ENCODE assay signal across 13 mouse cellular contexts in the genomic region with DNA sequence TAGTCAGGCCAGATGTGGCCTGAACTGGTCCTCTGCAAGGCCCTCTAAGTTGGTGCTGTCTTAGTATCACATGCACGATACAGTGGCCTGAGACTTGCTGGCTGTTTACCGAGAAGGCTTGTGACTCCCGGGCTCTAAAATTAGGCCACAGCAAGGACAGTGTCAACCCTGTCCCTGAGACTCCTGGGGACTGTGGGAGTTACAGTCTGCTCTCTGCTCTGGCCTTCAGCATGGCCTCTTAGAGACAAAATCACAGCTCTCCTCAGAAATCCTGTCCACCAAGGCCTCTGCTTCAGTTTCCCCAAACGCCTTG. TPM values are rescaled to one million over a fixed set of nuclear protein-coding genes. Genes with fewer than 3 reads are reported as not detected.
A peak's percentile ranks its signal among the peaks of the same experiment; 100 is the strongest.
DNase-seq lines count a peak whose midpoint lies in the region; ATAC-seq lines count a peak whose summit lies in the region.
"Had no signal": no experiment of that assay in that cellular context is flagged by ENCODE, and none has a peak within 500 bp of the region (broad histone marks: within the 10 kb centered on the region; RNA-seq: fewer than 3 reads in every experiment).

No protein-coding gene starts in this region.

- H3K9ac ChIP-seq in lung, embryonic 15.5 days, result no peak overlapping the region
- 0 out of 2 replicates have a peak overlapping the region, but pooled peaks have one; percentile 38 for H3K9ac ChIP-seq in heart, embryonic 13.5 days
- H3K9ac ChIP-seq in midbrain, embryonic 15.5 days, result no peak overlapping the region
- H3K9ac ChIP-seq: neural tube, embryonic 12.5 days had no signal

- H3K36me3 ChIP-seq in lung, embryonic 15.5 days, result no peaks in the 10 kb centered on the region
- H3K36me3 ChIP-seq in embryonic facial prominence, embryonic 10.5 days (replicated peaks), result no peaks in the 10 kb centered on the region
- H3K36me3 ChIP-seq in heart, embryonic 13.5 days, result no peaks in the 10 kb centered on the region
- no peaks in the 10 kb centered on the region for H3K36me3 ChIP-seq in midbrain, embryonic 15.5 days (replicated peaks)
- H3K36me3 ChIP-seq: hindbrain, embryonic 10.5 days; neural tube, embryonic 12.5 days had no signal

- H3K4me3 ChIP-seq in lung, embryonic 15.5 days, result no peak overlapping the region
- no peak overlapping the region for H3K4me3 ChIP-seq in embryonic facial prominence, embryonic 10.5 days
- H3K4me3 ChIP-seq in heart, embryonic 13.5 days, result no peak overlapping the region
- H3K4me3 ChIP-seq in midbrain, embryonic 15.5 days, result no peak overlapping the region
- H3K4me3 ChIP-seq: hindbrain, embryonic 10.5 days; neural tube, embryonic 12.5 days had no signal

- no peak for DNase-seq in lung, adult 18-20 months
- DNase-seq in embryonic facial prominence, embryonic 10.5 days (ENCODE audit: low spot score), result no peak
- DNase-seq in embryo, embryonic 9.5 days (ENCODE audit: extremely low spot score), result no peak
- no peak for DNase-seq in urinary bladder, postnatal 36 days (ENCODE audit: low spot score in 2 of 2)
- DNase-seq: liver; midbrain, embryonic 14.5 days had no signal

- peaks cover 30% of the 10 kb centered on the region for H3K4me1 ChIP-seq in lung, embryonic 15.5 days
- H3K4me1 ChIP-seq in embryonic facial prominence, embryonic 10.5 days, result peaks cover 38% of the 10 kb centered on the region
- H3K4me1 ChIP-seq in heart, embryonic 13.5 days, result peaks cover 37% of the 10 kb centered on the region
- peaks cover 16% of the 10 kb centered on the region for H3K4me1 ChIP-seq in midbrain, embryonic 15.5 days

- H3K27me3 ChIP-seq in lung, embryonic 15.5 days, result peaks cover 21% of the 10 kb centered on the region
- H3K27me3 ChIP-seq in embryonic facial prominence, embryonic 10.5 days (replicated peaks; ENCODE audit: low read depth, poor library complexity, severe bottlenecking), result peaks cover 52% of the 10 kb centered on the region
- peaks cover 23% of the 10 kb centered on the region for H3K27me3 ChIP-seq in heart, embryonic 13.5 days (replicated peaks)
- H3K27me3 ChIP-seq in midbrain, embryonic 15.5 days (replicated peaks), result peaks cover 22% of the 10 kb centered on the region

- peak overlapping the region; percentile 69; the same call in 1 of the 2 replicates for H3K27ac ChIP-seq in lung, embryonic 15.5 days
- 0 out of 2 replicates have a peak overlapping the region, but pooled peaks have one; percentile 10 for H3K27ac ChIP-seq in embryonic facial prominence, embryonic 10.5 days (replicated peaks)
- H3K27ac ChIP-seq in heart, embryonic 13.5 days (replicated peaks), result peak overlapping the region; percentile 40
- no peak overlapping the region for H3K27ac ChIP-seq in midbrain, embryonic 15.5 days
- H3K27ac ChIP-seq: hindbrain, embryonic 10.5 days; neural tube, embryonic 12.5 days had no signal

- no peaks in the 10 kb centered on the region for H3K9me3 ChIP-seq in lung, embryonic 15.5 days
- no peaks in the 10 kb centered on the region for H3K9me3 ChIP-seq in embryonic facial prominence, embryonic 10.5 days
- H3K9me3 ChIP-seq in heart, embryonic 13.5 days, result 0 out of 2 replicates have a peak, but pooled peaks cover 4% of the 10 kb centered on the region
- H3K9me3 ChIP-seq in midbrain, embryonic 15.5 days, result no peaks in the 10 kb centered on the region
- H3K9me3 ChIP-seq: hindbrain, embryonic 10.5 days; neural tube, embryonic 12.5 days had no signal

- no peak for ATAC-seq in lung, embryonic 15.5 days (ENCODE audit: borderline replicate concordance, extremely low read depth, low FRiP score, low TSS enrichment)
- no peak for ATAC-seq in heart, embryonic 13.5 days (ENCODE audit: extremely low read depth, insufficient number of reproducible peaks, low FRiP score, low TSS enrichment)
- no peak for ATAC-seq in midbrain, embryonic 15.5 days (replicated peaks)
- ATAC-seq: CD4-positive, CD25-positive, alpha-beta regulatory T cell, adult 4 months; intestine, postnatal 0 days had no signal

- no peak overlapping the region for H3K4me2 ChIP-seq in lung, embryonic 15.5 days
- no peak overlapping the region for H3K4me2 ChIP-seq in heart, embryonic 13.5 days
- no peak overlapping the region for H3K4me2 ChIP-seq in midbrain, embryonic 15.5 days
- H3K4me2 ChIP-seq: neural tube, embryonic 12.5 days had no signal

- WGBS in lung, embryonic 15.5 days, result 65% methylated on average over 4 of the region's 4 CpGs
- 72% methylated on average over 4 of the region's 4 CpGs for WGBS in embryonic facial prominence, embryonic 10.5 days
- 31% methylated on average over 4 of the region's 4 CpGs for WGBS in heart, embryonic 13.5 days
- 86% methylated on average over 4 of the region's 4 CpGs for WGBS in midbrain, embryonic 15.5 days

RNA-seq across cellular contexts. Expression of a gene that starts 20.5 kb away (rescaled TPM):
- polyA plus RNA-seq in lung, embryonic 15.5 days (2015; fragmentation: Nextera tagmentation; extraction: Ambion mirVana), result 171 and 188 TPM in 2 replicates
- 345 and 369 TPM in 2 replicates for polyA plus RNA-seq in embryonic facial prominence, embryonic 10.5 days (2016; fragmentation: Nextera tagmentation; extraction: Ambion mirVana)
- polyA plus RNA-seq in heart, embryonic 13.5 days (2015; fragmentation: Nextera tagmentation; extraction: Ambion mirVana), result 113 and 124 TPM in 2 replicates
- polyA plus RNA-seq in midbrain, embryonic 15.5 days (2015; fragmentation: Nextera tagmentation; extraction: Ambion mirVana), result 209 and 210 TPM in 2 replicates

RNA-seq across cellular contexts. Expression of a gene that starts 32.6 kb away (rescaled TPM):
- polyA plus RNA-seq in lung, embryonic 15.5 days (2015; fragmentation: Nextera tagmentation; extraction: Ambion mirVana), result 0.06 TPM in 1 of 2 replicates, not detected in the other
- 0.10 and 0.11 TPM in 2 replicates for polyA plus RNA-seq in embryonic facial prominence, embryonic 10.5 days (2016; fragmentation: Nextera tagmentation; extraction: Ambion mirVana)
- polyA plus RNA-seq in heart, embryonic 13.5 days (2015; fragmentation: Nextera tagmentation; extraction: Ambion mirVana), result 0.05 and 0.08 TPM in 2 replicates
- 2.3 and 2.4 TPM in 2 replicates for polyA plus RNA-seq in midbrain, embryonic 15.5 days (2015; fragmentation: Nextera tagmentation; extraction: Ambion mirVana)
- polyA plus RNA-seq: CD4-positive, CD25-positive, alpha-beta regulatory T cell, adult 4 months had no signal

RNA-seq across cellular contexts. Expression of a gene that starts 52.2 kb away (rescaled TPM):
- polyA plus RNA-seq in lung, embryonic 15.5 days (2015; fragmentation: Nextera tagmentation; extraction: Ambion mirVana), result 242 and 243 TPM in 2 replicates
- polyA plus RNA-seq in embryonic facial prominence, embryonic 10.5 days (2016; fragmentation: Nextera tagmentation; extraction: Ambion mirVana), result 217 and 224 TPM in 2 replicates
- 156 and 159 TPM in 2 replicates for polyA plus RNA-seq in heart, embryonic 13.5 days (2015; fragmentation: Nextera tagmentation; extraction: Ambion mirVana)
- 199 and 206 TPM in 2 replicates for polyA plus RNA-seq in midbrain, embryonic 15.5 days (2015; fragmentation: Nextera tagmentation; extraction: Ambion mirVana)
